Mouse (Mus musculus) C2C12 (cell line): ENCODE measurements around the gene Ehd1.

Experiments used
- CEBPB ChIP-seq: IDR thresholded peaks from one replicate; pipeline ENCODE4 v1.6.1; 2011; ENCODE audit warnings: low read depth, mild to moderate bottlenecking, control low read depth, moderate library complexity
- CTCF ChIP-seq: IDR thresholded peaks from one replicate; pipeline ENCODE4 v1.5.1; 2011; ENCODE audit not compliant: control insufficient read depth, insufficient read depth, insufficient read length
- FOSL1 ChIP-seq: IDR thresholded peaks from one replicate; pipeline ENCODE4 v1.8.0; 2011; ENCODE audit warnings: mild to moderate bottlenecking, low read length; ENCODE audit not compliant: poor library complexity, insufficient read depth, severe bottlenecking
- MAX ChIP-seq: IDR thresholded peaks from one replicate; pipeline ENCODE4 v1.6.1; 2011; ENCODE audit warnings: mild to moderate bottlenecking, control low read depth
- MYOG ChIP-seq: IDR thresholded peaks from one replicate; pipeline ENCODE4 v1.6.1; 2011; ENCODE audit not compliant: control insufficient read depth, insufficient read length; ENCODE audit errors: extremely low read depth
- USF1 ChIP-seq: IDR thresholded peaks from one replicate; pipeline ENCODE4 v1.6.1; 2011; ENCODE audit warnings: low read depth, mild to moderate bottlenecking, control low read depth, moderate library complexity

DNA sequence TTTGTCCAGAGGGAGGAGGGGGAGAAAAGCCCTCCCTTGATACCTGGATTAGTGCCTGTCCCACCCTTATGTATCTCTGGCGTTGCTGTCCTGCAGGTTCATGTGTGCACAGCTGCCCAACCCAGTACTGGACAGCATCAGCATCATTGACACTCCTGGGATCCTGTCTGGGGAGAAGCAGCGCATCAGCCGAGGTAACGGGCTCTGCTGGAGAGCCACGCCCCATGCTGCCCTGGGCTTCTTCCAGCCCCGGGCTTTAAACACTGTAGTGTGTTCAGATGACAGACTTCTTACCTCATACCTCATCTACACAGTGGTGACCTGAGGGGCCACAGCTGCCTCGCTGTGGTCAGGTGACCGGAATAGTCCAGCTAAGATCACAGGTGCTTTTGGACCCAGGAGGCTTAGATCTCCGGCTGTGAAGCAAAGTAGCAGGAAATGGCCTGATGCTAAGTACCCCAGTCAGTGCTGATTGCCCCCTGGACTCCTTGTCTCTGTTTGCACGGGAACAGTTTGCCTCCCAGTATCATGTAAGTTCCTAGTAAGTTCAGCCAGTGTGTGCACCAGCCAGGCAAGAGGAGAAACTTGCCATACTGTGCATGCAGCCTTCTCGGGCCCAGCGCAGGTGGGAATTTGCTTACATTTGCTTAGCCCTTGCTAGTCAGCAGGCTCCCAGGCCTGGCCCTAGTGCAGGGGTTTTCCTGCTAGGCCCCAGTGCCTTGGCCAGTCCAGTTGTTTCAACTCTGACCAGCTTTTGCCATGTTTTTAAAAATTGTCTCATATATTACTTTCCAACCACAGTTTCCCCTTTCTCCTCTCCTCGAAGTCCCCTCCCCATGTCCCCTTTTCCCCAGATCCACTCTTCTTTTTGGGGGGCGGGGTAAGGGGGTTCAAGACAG lies 4.8 kb downstream of the Ehd1 start:
- TF ChIP-seq MYOG (no peak), CTCF (no peak), USF1 (no peak), FOSL1 (no peak), CEBPB (no peak), MAX (no peak)
